Mouse (Mus musculus): ENCODE data around the gene Pigk.
A peak's percentile ranks its signal among the peaks of the same experiment; 100 is the strongest.
"Not testable (repeated sequence)": the region's sequence is repeated elsewhere in the genome, so short reads cannot be mapped to it uniquely, and the experiment has no call there.

Gene Pigk

DNA sequence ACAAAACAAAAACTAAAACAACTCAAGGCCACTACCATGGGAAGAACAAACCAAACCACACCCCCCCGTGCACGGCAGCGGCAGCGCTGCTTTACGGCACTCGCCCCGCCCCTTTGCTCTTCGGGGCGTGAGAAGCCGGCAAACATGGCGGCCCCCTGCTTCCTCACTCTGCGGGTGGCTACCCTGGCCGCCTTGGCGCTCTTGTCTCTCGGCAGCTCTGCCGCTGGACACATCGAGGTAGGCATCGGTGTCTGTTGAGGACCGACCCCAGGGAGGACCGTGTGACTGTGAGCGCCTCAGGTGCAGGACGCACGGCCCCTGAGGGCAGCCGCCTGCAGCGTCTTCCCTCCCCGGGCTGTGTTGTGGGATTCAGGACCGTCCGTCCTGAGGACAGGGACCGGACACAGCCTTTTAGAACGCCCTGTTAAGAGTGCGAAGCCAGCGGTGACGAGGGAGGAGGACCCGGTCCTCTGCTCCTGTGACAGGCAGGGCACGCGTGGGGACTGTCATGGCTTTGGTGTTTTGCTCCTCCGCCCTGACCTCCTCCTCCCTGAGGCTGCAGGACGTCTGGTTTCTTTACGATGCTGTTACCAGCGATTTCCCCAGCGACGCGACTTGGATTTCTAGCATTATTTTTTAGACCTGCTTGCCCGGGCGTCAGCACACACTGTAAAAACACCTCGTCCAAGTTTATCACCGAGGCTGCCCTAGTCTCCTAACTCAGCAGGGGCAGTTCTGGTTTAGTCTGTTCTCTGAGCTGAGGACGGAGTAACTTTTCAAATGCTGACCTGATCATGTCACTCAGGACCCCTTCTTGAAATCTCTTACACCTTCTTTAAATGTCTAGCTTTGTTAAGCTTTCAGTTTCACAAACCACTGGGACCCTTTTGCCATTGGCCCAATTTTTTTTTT is at the start of gene Pigk:
TSS of gene Pigk (plus strand) at position 110 of the 912 bp plus-strand sequence.
- DNase-seq: peak; percentile 86

GRCm38 (mm10) chr3:152666991-152667355 is 46.9 kb upstream of the Pigk start:
- no peak for DNase-seq

DNA sequence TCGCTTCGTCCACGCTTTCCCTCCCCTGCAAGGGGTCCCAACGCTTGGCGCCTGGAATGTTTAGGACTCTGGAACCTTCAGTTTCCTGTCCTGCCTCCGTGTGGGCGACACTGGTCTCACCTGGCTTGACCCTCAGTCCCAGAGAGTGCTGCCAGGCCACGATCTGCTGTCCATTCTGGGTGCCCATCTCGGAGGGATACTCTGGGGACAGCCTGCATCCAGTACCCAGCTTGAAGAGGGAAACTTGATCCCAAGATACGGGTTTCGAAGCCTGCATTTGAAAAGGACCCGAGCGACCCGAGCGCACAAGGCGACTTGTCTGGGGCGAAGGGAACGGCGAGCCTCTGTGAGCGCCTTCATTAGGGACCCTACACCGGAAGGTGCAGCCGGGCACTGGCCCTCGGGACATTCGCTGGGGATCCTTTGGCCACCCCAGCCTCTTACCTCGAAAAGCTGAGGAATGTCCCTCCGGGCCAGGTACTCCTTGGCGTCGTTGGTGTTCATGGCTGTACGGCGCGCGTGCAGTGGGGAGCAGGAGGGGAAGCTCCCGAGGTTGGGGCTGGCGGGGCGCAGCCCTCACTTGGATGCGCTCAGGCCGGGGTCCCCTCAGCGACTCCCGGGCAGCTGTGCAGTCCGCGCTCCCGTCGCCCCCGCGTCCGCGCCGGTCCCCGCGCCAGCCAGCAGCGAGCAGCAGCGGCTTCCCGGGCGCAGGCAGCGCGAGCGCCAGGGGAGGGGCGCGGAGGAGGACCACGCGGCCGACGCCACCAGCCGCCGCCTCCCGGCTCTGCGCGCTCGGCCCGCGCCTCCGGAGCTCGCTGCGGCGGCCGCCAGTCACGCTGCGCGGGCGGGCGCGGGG is 46.3 kb upstream of the Pigk start:
- DNase-seq: peak; percentile 0

- DNase-seq: no peak
Measured at GRCm38 (mm10) chr3:152668239-152668638, 45.7 kb upstream of the Pigk start, which contains the start of gene Ak5. TSS of gene Ak5 (minus strand) at chr3:152668360.

GRCm38 (mm10) chr3:152668793-152669192 is 45.1 kb upstream of the Pigk start:
- no peak for DNase-seq

- DNase-seq: no peak
Measured at GRCm38 (mm10) chr3:152669783-152670182, 44.1 kb upstream of the Pigk start.

GRCm38 (mm10) chr3:152674663-152675062 is 39.2 kb upstream of the Pigk start:
- no peak for DNase-seq

GRCm38 (mm10) chr3:152688532-152688931 is 25.4 kb upstream of the Pigk start:
- no peak for DNase-seq

GRCm38 (mm10) chr3:152689105-152689504 is 24.8 kb upstream of the Pigk start:
- DNase-seq: no peak

GRCm38 (mm10) chr3:152694950-152695349 is 18.9 kb upstream of the Pigk start:
- DNase-seq: no peak

- DNase-seq: no peak
Measured at GRCm38 (mm10) chr3:152698017-152698416, 15.9 kb upstream of the Pigk start.

DNA sequence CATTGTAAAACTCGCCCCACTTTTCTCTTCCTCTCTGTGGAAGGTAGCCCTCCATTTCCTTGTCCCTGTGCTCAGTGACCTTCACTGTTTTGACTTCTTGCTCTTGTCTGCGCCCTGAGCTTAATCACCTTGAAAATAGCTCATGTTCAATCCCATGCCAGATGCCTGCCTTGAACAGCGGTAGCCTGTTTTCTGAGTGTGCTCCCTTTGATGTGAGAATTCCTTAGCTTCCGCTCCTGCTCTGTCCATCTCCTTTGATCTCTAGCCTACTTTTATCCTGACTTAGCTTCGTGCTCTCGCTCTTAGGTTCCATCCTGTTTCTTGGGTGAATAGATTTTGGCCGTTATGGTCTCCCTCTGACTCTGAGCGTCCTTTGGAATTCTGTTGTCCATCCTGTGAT is 14.6 kb upstream of the Pigk start:
- no peak for DNase-seq

- DNase-seq: not testable (repeated sequence)
Measured at GRCm38 (mm10) chr3:152701536-152701935, 12.4 kb upstream of the Pigk start.

DNA sequence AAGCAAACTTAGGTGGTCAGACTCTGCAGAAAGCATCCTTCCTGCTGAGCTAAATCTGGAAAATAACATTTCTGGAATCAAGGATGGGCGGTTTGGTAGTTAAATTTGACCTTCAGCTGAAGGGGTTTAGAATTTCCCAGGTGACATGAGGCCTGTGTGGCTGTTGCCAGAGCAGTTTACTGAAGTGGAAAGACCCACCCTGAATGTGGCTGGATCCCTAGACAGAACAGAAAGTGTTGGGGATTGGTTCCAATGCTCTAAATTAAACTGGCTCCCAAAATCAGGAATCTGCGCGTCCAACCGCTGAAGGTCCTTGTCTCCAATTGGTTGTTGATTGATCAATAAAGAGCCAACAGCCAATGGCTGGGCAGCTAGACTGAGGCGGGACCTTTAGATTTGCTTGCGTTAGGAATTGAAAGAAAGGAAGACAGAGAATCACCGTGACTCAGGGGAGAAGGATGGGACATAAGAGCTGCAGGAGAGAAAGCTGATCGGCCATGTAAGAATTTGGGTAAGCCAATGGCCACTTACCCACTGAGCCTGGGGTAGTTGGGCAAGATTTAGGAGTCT is 11.5 kb upstream of the Pigk start:
- DNase-seq: no peak

- DNase-seq: no peak
Measured at GRCm38 (mm10) chr3:152705826-152706225, 8.1 kb upstream of the Pigk start.

DNA sequence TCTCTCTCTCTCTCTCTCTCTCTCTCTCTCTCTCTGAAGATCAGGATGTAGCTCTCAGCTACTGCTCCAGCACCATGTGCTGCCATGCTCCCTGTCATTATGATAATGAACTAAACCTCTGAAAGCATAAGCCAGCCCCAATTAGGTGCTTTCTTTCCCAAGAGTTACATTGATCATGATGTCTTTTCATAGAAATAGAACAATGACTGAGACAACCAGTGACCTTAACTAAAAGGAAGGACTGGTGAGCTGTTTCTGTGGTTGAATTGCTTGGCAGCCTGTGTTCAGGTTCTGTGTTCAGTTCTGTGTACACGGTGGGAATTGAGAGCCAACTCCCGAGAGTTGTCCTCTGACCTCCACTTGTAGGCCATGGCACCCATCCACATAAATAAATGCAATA is 7.0 kb upstream of the Pigk start:
- DNase-seq: no peak

DNA sequence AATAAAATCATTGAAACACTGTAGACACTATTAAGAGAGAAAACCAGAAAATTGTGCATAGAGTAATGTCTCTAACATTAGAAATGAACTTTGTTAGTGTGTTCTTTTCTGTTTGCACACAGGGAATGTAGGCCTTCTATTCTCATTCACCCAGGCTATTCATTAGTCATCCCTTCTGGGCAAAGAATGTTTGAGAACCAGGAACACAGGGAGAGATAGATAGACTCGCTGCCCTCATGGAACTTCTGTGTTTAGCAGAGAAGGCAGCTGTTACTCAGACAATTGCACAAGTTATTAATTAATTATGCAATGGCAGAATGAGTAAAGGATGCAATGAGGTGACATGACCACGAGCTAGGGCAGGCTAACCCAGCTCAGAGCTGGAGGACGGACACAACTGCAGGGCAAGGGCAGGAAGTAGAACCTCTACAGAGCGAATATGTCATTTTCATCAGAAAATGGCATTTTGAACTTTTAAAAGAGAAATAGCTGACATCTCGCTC is 6.5 kb upstream of the Pigk start:
- DNase-seq: no peak

GRCm38 (mm10) chr3:152709936-152710335 is 4.0 kb upstream of the Pigk start:
- no peak for DNase-seq

DNA sequence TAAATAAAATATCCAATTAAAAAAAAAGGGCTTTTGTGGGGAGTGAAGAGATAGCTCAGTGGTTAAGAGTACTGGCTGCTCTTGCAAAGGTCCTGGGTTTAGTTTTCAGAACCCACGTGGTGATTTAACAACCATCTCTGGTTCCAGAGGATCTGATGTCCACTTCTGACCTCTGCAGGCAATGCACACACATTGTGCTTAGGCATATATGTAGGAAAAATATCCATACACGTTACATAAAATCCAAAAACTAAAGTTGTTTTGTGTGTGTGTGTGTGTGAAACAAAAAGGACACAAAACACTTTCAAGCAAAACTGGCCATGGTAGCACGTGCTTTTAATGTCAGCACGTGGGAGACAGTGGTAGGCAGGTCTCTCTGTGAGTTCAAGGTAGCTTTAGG is 943 bp upstream of the Pigk start:
- no peak for DNase-seq

DNA sequence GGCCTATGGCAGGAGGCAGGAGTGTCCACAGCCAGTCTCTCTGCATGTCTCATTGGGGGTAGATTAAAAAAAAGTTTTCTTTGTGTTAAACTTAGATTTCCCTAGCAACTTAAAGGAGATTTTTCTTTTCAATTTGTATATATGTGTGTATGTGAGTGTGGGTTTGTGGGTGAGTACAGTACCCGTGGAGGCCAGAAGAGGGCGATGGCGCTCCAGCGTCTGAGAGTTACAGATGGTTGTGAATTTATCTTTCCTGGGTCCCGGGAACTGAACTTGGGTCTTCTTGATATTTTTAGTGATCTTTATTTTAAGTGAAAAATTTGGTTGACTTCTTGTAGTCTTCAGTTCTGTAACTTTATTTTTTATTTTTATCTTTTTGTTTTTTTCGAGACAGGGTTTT is 7.4 kb downstream of the Pigk start:
- no peak for DNase-seq

GRCm38 (mm10) chr3:152722836-152723235 is 8.9 kb downstream of the Pigk start:
- no peak for DNase-seq

GRCm38 (mm10) chr3:152724446-152724845 is 10.5 kb downstream of the Pigk start:
- DNase-seq: no peak

DNA sequence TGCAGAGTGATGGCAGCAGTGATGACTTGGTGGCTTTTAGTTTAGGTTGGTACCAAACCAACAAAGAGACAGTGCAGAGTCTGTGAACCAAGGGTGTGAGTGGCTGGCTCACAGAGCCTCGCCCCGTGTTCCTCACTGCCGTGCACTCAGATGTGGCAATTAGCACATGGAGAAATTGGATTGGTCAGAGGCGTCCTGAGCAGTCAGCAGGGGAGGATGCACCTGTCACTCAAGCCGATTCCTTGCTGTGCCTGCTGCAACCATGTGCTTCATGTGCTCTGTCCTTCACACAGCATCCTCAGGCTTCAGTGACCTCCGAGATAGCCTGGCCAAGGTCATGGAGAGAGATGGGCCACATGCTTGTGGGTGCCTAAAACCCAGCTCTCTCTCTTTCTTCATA is 14.3 kb downstream of the Pigk start:
- no peak for DNase-seq
